Mouse (Mus musculus): ENCODE results near the gene Mtch1.
"Not testable (repeated sequence)": the region's sequence is repeated elsewhere in the genome, so short reads cannot be mapped to it uniquely, and the experiment has no call there.

Gene Mtch1

GRCm38 (mm10) chr17:29361982-29362691 lies 14.4 kb upstream of the Mtch1 start:
- DNase-seq: no peak

DNA sequence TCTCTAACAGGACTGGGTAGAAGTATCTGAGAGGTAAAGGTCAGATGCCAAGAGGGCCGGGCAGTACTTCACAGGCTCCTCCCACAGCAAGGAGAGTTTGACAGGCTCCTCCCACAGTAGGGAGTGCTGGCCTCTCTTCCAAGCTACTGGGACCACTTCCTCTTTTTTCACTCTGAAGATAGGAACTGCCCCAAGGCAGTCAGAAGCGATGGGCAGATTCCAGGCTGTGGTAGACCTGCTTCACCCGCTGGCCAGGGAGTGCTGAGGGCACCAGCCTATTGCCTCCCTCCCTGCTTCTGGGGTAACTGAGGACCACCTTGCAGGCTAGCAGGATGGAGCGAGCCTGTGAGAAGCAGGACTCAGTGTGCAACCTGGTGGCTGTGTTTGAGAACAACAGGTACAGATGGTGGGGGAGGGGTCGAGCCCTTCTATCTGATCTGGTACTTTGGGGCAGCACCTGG lies 13.1 kb upstream of the Mtch1 start, which contains the start of gene Fgd2:
Gene Fgd2, plus strand, starts transcription at position 154 of the 461 bp plus-strand sequence.
- DNase-seq: peak in 1 of 2 experiments; percentile 47

- no peak for DNase-seq
Observed at GRCm38 (mm10) chr17:29358928-29359327, 11.2 kb upstream of the Mtch1 start.

DNA sequence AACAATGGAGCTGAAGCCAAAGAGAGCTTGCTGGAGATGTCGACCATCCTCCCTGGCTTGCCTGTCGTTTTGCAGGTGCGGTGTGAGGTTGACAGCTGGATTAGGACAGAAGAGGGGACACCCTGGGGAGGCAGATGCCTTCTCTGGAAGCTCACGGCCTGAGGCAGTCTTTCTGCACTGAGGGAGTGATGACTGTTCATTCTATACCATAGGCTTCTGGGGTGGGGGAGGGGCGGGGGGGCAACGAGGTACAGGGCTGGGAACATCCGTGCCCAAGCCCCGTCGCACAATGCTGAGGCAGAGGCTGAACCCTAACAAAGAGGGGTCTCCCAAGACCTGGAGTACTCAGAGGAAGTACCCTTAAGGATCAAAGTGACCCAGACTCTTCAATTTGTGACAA lies 9.1 kb upstream of the Mtch1 start:
- DNase-seq: no peak

DNA sequence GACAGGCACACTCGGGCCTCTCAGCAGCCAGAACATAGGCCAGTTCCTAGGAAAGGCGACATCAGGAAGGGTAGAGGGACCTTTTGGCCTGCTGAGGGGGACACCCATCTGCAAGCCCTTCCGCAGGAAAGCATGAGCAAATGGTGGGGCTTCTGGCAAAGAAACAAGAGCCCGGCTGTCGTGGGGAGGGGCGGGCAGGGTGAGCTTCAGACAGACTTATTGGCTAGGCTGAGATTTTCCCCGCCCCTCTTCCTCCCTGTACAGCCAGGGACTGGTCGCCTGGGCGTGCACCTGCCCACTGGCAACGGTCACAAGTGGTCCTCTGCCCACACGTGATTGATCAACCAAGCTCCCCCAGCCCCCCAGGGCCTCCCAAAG lies 8.7 kb upstream of the Mtch1 start:
- DNase-seq: peak; percentile 84 to 89

DNA sequence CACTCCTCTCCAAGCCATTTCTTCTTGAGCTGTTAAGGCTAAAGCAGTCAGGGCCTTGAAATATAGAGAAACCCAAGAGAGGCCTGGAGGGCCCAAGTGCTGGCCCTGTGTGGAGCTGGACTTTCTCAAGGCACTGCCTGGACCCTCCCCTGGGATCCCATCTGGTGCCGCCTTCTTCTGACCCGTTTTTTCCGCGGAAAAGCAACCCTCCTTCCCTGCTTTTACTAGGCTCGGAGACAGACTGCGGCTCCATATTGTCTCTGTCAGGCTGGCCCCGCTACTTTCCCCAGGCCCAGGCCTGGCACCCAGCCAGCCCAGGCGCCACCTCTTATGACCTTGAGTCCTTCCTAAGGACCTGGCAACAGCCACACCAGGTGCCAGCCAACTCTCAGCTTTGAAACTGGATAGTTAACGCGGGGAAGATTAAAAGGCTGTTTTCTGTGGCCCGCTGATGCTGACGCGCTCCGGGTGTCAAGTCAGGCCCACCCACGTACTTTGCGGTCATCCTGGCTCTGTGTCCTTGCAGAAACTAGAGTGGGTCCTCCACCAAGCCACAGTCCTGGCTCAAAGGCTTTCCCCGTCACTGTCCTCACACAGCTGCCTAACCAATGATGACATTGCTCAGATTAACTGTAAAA lies 8.2 kb upstream of the Mtch1 start:
- peak; percentile 75 to 82 for DNase-seq

DNA sequence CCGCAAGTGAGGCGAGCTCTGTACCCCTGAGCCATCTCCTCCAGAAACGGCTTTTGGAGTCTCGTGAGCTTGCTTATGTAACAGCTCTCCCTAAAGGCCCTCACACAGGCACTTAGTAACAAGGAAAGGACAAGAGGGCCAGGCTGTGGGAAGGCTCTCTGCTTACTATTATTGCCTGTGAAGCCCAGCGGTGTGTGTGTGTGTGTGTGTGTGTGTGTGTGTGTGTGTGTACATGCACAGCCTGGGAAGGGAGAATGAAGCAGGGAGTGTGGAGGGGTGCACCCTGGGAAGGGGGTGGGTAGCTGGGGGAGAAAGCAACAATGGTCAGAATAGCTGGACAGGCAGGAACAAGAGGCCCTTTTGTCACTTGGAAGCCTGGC lies 7.7 kb upstream of the Mtch1 start:
- peak in 1 of 2 experiments; percentile 51 for DNase-seq

GRCm38 (mm10) chr17:29351056-29351455 lies 3.3 kb upstream of the Mtch1 start:
- DNase-seq: not testable (repeated sequence)

DNA sequence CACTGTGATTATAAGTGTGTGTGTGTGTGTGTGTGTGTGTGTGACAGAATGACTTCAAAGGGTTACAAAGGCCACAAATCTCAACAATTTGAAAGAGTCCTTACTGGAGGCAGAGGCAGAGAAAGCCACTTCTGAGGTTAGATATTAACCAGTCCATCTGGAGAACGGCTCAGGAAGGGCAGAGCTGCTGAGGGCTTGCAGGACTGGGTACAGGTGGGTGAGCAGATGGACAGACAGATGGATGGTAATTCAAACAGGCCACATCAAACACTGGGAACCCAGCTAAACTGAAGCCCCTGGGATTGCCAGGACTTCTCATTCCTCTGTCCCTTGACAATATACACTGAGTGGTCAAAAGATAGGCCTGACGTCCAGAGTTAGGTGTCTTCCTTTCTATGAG lies 1.3 kb upstream of the Mtch1 start:
- DNase-seq: peak in 1 of 2 experiments; percentile 51

DNA sequence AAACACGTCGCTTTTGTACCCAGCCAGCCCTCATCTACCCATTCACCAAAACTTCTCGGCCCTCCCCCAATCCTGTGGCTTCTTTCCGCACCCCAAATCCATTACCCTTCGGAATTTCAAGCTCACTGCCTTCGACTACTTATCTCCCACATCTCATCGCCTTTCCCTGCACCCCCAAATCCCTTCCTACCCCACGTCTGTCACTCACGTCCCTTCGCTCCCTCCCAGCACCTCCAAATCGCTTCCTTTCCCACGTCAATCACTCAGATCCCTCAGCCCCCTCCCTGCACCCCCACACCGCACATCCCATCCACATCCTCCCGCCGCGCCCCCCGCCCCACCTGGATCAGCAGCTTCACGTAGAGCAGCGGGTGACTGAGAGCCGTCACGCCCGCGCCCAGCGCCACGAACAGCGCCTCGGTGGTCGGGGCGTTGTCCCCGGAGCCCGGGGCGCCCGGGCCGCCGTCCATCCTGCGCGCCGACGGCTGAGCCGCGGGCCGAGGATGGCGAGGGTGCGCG lies 549 bp downstream of the Mtch1 start:
- DNase-seq: peak; percentile 43 to 77

DNA sequence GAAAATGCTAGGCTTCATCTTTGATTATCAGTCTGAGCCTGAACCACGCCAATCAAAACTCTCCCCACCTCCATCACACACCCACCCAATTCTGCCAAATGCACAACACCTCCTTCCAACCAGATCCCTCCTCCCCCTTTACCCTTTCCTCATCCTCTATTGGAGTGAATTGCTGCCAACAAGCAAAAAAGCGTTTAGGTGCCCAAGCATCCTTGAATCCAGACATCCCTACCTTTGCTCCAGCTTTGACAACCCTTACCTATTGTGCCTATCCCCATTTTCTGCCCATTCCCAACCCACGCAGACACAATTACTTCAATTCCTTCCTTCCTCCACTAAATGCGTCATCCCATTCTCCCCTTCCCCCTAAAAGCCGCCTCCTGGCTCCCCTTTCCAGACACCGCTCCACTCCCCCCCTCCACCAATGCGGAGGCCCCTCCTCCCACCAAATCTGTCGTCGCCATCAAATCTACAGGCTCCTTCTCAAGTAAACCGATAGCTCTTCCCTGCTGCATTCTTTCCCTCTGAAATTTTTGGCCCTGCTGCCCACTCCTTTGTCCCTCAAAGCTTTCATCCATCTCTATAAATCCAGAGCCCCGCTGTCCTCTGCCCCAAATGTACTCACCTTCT lies 1.1 kb downstream of the Mtch1 start:
- DNase-seq: peak; percentile 65 to 69

- DNase-seq: no peak
Observed at GRCm38 (mm10) chr17:29345272-29345671, 2.5 kb downstream of the Mtch1 start.

GRCm38 (mm10) chr17:29343241-29343640 lies 4.5 kb downstream of the Mtch1 start:
- DNase-seq: no peak

DNA sequence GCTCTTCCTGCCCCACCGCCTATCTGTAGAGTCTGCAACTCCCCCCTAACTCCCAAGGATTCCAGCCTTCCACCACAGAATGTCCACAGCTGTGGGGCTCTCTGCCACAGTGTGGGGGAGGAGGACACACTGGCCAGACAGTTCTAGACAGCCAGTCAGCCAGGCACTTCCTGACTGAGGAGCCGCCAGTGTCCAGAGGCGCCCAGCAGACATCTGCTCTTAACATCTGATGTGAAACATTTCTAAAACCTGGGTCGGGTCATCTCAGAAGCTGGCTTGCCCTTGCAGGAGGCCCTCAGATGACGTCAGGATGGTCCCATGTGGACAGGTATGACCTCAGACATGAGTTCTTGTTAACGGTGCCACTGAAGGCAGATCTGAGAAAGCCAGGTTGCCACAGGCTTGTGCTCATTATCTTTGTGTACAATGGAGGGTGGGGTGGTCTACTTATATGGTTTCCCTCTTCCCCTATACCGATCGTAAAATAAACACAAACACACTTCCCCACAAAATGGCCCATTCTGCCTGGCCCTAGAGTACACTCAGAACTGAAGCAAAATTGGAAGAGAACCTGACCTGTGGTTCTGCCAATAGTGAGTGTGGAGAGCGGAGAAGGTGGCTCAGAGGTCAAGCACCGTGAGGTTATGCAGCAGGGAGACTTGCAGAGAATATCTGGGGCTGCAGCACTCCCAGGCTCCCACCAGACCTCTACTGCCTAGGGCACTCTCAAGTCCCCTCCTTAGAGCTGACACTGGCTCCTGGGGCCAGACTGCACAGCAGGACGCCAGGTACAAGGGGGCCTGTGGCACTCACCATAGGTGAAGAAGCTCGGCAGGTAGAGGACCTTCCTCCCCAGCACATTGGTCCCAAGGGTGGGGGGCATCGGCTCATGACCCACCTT lies 5.5 kb downstream of the Mtch1 start:
- DNase-seq: peak in 1 of 2 experiments; percentile 29

DNA sequence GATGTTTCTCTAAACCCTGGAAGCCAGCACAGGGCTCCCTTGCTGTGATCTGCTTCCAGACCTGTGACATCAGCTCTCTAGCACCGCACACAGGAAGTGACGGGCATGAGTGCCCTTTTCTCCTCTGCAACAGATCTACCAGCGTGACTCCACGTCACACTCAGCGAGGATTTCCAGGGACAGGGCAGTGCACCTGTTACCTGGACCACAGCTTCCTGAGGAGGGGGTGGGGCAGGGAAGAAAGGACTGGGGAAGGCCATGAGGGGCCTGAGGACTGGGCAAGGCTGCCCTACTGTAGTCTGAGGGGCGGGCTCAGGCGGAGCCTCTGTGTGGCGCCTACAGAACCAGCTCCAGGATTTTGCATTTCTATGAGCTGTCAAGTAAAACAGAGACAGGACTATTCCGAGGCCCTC lies 6.1 kb downstream of the Mtch1 start:
- DNase-seq: peak in 1 of 2 experiments; percentile 26

DNA sequence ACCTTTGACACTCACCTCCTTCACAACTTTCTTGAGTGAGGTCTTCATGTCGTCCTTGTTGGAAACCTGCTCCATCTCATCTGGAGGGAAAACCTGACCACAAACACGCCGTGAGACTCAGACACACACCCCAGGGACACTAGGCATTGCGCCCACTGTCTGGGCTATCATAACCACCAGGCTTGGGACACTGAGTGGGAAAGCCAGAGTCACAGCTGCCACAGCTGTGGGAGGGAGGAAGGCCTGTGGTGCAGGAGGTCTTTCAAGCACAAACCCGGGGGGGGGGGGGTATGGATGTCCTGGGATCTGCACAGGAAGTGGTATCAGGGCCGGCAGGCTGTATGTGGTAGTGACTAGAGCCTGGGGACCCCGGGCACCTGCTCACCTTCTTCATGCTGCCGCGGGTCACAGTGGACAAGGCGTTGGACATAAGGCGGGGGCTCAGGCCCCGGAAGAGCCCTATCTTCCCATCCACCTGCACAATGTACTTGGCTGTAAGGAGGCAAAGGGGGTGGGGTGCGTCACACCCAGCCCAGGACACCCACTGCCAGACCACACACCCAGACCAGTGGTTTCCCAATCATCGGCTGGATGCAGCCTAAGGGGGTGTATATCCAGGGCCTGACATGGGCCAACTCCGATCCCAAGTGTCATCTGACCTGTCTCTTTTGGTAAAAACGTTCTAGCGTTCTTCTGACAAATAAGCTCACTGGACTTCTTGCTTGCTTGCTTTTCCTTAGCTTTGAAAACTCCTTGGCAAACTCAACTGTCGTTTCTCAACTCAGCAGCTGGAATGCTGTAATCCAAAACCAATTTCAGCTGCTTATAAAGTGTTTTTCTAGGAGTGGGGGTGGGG lies 7.1 kb downstream of the Mtch1 start:
- DNase-seq: no peak

GRCm38 (mm10) chr17:29339170-29339768 lies 8.5 kb downstream of the Mtch1 start:
- DNase-seq: peak; percentile 56 to 64

- peak; percentile 56 to 60 for DNase-seq
Observed at GRCm38 (mm10) chr17:29337979-29338823, 9.5 kb downstream of the Mtch1 start.

DNA sequence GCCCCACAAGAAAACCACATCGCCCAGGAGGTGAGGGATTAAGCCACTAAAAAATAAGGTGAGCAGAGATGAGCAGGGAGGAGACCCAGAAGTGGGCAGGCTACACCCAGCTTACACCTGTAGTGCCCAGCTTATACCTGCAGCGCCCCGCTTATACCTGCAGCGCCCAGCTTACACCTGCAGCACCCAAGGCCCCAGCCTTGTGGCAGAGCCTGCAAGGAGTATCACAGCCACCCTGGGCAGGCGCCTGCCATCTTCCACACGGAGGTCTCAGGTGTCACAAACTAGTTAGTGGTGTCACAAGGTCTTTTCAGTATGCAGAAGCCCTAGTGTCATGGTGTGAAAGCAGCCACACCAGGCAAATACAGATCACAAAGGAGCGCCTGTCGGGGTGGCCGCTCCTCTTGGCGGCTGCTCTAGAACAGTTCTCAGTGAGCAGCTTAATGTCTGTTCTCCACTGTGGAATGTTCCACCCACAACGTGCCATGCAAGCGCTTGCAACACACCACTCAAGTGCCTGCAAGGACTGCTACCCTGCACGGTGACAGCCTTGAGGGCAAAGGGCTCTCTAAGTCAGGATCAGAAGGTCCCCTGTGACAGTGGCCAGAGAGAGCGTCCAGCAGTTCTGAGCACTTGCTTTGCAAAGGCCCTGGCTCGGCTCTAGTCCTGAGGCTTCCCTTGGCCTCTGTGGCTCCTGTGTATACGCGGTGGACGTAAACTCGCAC lies 11.3 kb downstream of the Mtch1 start:
- DNase-seq: no peak
